Mouse (Mus musculus): Measurements from ENCODE around the gene Ceacam16. TPM values are rescaled to one million over a fixed set of nuclear protein-coding genes. Genes with fewer than 3 reads are reported as not detected.
A peak's percentile ranks its signal among the peaks of the same experiment; 100 is the strongest.

Gene Ceacam16
- polyA plus RNA-seq, 1 experiment from 2014 or later, result not detected

DNA sequence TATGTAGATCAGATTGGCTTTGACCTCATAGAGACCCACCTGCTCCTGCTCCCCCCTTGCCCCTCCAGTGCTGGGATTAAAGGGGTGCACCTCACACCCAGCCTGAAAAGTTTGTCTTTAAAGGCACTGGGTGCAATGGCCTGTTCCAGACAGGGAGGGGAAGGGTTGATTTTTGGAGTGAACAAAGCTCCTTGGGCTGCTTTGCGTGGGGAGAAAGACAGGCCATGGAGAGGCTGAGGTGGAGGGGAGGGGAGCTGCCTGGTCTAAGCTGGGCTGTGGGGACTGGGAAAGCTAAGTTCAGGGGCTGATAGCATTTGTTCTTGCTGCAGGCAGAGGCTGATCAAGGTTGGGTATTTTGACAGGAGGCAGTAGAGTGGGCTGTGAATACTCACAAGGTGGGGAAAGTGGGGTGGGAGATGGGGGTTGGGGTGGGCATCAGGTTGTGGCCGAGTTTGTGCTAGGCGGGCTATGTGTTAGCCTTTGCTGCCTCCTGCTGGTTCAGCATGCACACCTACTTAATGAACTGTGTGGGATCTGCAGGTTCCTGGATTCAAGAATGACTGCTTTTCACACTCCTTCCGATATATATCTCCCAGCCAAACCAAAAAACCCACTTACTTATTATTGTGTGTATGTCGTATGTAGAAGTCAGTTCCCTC is 11.0 kb upstream of the Ceacam16 start:
- Histone ChIP-seq H3K9ac (ENCODE audit: low read length) (no peak overlapping the region), H3K4me1 (ENCODE audit: control insufficient read depth in 2 of 2, insufficient read depth in 2 of 2, low read length in 2 of 2) (peaks cover 3 to 4% of the 10 kb centered on the region in 2 experiments; a peak in 1 of 4 replicates), H3K4me3 (ENCODE audit: control insufficient read depth in 1 of 2, insufficient read depth in 1 of 2, low read depth in 1 of 2, low read length in 2 of 2) (no peak overlapping the region), H3K27me3 (ENCODE audit: control insufficient read depth, insufficient read depth, low read length) (no peaks in the 10 kb centered on the region), H3K36me3 (ENCODE audit: control insufficient read depth, insufficient read depth, low read length) (no peaks in the 10 kb centered on the region), H3K27ac (replicated peaks in 1 of 2; ENCODE audit: control insufficient read depth in 1 of 2, insufficient read depth in 1 of 2, low read depth in 2 of 2, low read length in 2 of 2) (no peak overlapping the region), H3K9me3 (ENCODE audit: control insufficient read depth, low read length) (no peaks in the 10 kb centered on the region), H3K4me2 (ENCODE audit: low read length) (no peak overlapping the region)
- ATAC-seq (ENCODE audit: insufficient number of reproducible peaks, insufficient read depth, low FRiP score, low read depth), result no peak
- 28% methylated on average over 5 of the region's 5 CpGs for WGBS

GRCm38 (mm10) chr7:19871137-19871621 is 10.1 kb upstream of the Ceacam16 start:
- H3K27ac ChIP-seq (replicated peaks in 1 of 2; ENCODE audit: control insufficient read depth in 1 of 2, insufficient read depth in 1 of 2, low read depth in 2 of 2, low read length in 2 of 2), result no peak overlapping the region
- no peaks in the 10 kb centered on the region for H3K36me3 ChIP-seq (ENCODE audit: control insufficient read depth, insufficient read depth, low read length)
- no peaks in the 10 kb centered on the region for H3K9me3 ChIP-seq (ENCODE audit: control insufficient read depth, low read length)
- 51% methylated on average over 10 of the region's 10 CpGs for WGBS
- H3K4me2 ChIP-seq (ENCODE audit: low read length), result no peak overlapping the region
- 0 out of 2 replicates have a peak, but pooled peaks have one; percentile 14 for ATAC-seq (ENCODE audit: insufficient number of reproducible peaks, insufficient read depth, low FRiP score, low read depth)
- no peak overlapping the region for H3K4me3 ChIP-seq (ENCODE audit: control insufficient read depth in 1 of 2, insufficient read depth in 1 of 2, low read depth in 1 of 2, low read length in 2 of 2)
- H3K27me3 ChIP-seq (ENCODE audit: control insufficient read depth, insufficient read depth, low read length), result no peaks in the 10 kb centered on the region
- peaks cover 3 to 4% of the 10 kb centered on the region in 2 experiments; a peak in 1 of 4 replicates for H3K4me1 ChIP-seq (ENCODE audit: control insufficient read depth in 2 of 2, insufficient read depth in 2 of 2, low read length in 2 of 2)
- no peak overlapping the region for H3K9ac ChIP-seq (ENCODE audit: low read length)

GRCm38 (mm10) chr7:19867751-19868399 is 6.8 kb upstream of the Ceacam16 start:
- Histone ChIP-seq H3K36me3 (ENCODE audit: control insufficient read depth, insufficient read depth, low read length) (no peaks in the 10 kb centered on the region), H3K27ac (replicated peaks in 1 of 2; ENCODE audit: control insufficient read depth in 1 of 2, insufficient read depth in 1 of 2, low read depth in 2 of 2, low read length in 2 of 2) (no peak overlapping the region), H3K4me2 (ENCODE audit: low read length) (no peak overlapping the region), H3K9me3 (ENCODE audit: control insufficient read depth, low read length) (no peaks in the 10 kb centered on the region), H3K4me3 (ENCODE audit: control insufficient read depth in 1 of 2, insufficient read depth in 1 of 2, low read depth in 1 of 2, low read length in 2 of 2) (no peak overlapping the region), H3K9ac (ENCODE audit: low read length) (no peak overlapping the region), H3K4me1 (ENCODE audit: control insufficient read depth in 2 of 2, insufficient read depth in 2 of 2, low read length in 2 of 2) (peaks cover 8 to 9% of the 10 kb centered on the region in 2 experiments; a peak in 3 of 4 replicates), H3K27me3 (ENCODE audit: control insufficient read depth, insufficient read depth, low read length) (no peaks in the 10 kb centered on the region)
- WGBS, result 79% methylated on average over 16 of the region's 16 CpGs
- no peak for ATAC-seq (ENCODE audit: insufficient number of reproducible peaks, insufficient read depth, low FRiP score, low read depth)

- ATAC-seq (ENCODE audit: insufficient number of reproducible peaks, insufficient read depth, low FRiP score, low read depth), result no peak
- Histone ChIP-seq H3K27ac (replicated peaks in 1 of 2; ENCODE audit: control insufficient read depth in 1 of 2, insufficient read depth in 1 of 2, low read depth in 2 of 2, low read length in 2 of 2) (no peak overlapping the region), H3K4me3 (ENCODE audit: control insufficient read depth in 1 of 2, insufficient read depth in 1 of 2, low read depth in 1 of 2, low read length in 2 of 2) (no peak overlapping the region), H3K9ac (ENCODE audit: low read length) (no peak overlapping the region), H3K4me1 (ENCODE audit: control insufficient read depth in 2 of 2, insufficient read depth in 2 of 2, low read length in 2 of 2) (peaks cover 6 to 8% of the 10 kb centered on the region in 2 experiments; a peak in 3 of 4 replicates), H3K9me3 (ENCODE audit: control insufficient read depth, low read length) (no peaks in the 10 kb centered on the region), H3K36me3 (ENCODE audit: control insufficient read depth, insufficient read depth, low read length) (no peaks in the 10 kb centered on the region), H3K4me2 (ENCODE audit: low read length) (no peak overlapping the region), H3K27me3 (ENCODE audit: control insufficient read depth, insufficient read depth, low read length) (no peaks in the 10 kb centered on the region)
- 72% methylated on average over 6 of the region's 6 CpGs for WGBS
Measured at GRCm38 (mm10) chr7:19866490-19866889, 5.4 kb upstream of the Ceacam16 start.

DNA sequence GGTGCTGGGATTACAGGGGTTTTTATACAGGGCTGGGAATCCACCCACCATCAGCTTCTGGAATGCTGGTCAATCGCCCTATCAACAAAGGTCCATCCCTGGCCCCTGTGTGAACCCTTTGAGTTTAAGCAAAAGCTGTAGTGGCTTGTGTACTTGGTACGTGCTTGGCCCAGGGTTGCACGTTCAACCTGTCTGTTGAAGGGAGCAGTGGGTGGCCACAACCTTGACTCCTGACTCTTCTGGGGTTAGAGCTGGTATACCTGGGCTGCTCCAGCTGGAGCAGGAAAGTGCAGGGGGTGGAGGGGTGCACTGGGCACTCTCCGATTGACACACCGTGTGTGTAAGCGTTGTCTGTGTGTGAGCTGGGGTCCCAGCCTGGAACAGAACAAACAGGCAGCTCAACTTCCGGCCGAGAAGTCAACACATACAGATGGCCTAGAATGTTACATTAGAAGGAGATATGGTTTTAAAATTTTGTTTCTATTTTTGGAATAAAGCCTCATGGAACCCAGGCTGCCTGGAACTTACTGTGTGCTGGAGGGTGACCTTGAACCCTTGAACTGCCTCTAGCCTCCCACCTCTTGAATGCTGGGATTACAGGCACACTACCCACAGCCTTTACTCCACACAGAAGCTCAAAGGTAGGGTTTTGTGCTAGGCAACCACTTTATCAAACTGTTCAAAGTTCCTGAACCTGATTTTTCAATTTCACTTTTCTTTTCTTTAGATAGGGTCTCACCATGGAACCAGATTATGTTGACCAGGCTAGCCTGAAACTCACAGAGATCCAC is 4.3 kb upstream of the Ceacam16 start:
- ATAC-seq (ENCODE audit: insufficient number of reproducible peaks, insufficient read depth, low FRiP score, low read depth), result no peak
- H3K9me3 ChIP-seq (ENCODE audit: control insufficient read depth, low read length), result no peaks in the 10 kb centered on the region
- H3K27me3 ChIP-seq (ENCODE audit: control insufficient read depth, insufficient read depth, low read length), result no peaks in the 10 kb centered on the region
- WGBS, result 66% methylated on average over 8 of the region's 8 CpGs
- H3K9ac ChIP-seq (ENCODE audit: low read length), result no peak overlapping the region
- no peak overlapping the region for H3K27ac ChIP-seq (replicated peaks in 1 of 2; ENCODE audit: control insufficient read depth in 1 of 2, insufficient read depth in 1 of 2, low read depth in 2 of 2, low read length in 2 of 2)
- H3K36me3 ChIP-seq (ENCODE audit: control insufficient read depth, insufficient read depth, low read length), result no peaks in the 10 kb centered on the region
- no peak overlapping the region for H3K4me3 ChIP-seq (ENCODE audit: control insufficient read depth in 1 of 2, insufficient read depth in 1 of 2, low read depth in 1 of 2, low read length in 2 of 2)
- H3K4me2 ChIP-seq (ENCODE audit: low read length), result no peak overlapping the region
- peaks cover 4 to 5% of the 10 kb centered on the region in 2 experiments; a peak in 3 of 4 replicates for H3K4me1 ChIP-seq (ENCODE audit: control insufficient read depth in 2 of 2, insufficient read depth in 2 of 2, low read length in 2 of 2)

GRCm38 (mm10) chr7:19864241-19864640 is 3.1 kb upstream of the Ceacam16 start:
- 44% methylated on average over 2 of the region's 2 CpGs for WGBS

DNA sequence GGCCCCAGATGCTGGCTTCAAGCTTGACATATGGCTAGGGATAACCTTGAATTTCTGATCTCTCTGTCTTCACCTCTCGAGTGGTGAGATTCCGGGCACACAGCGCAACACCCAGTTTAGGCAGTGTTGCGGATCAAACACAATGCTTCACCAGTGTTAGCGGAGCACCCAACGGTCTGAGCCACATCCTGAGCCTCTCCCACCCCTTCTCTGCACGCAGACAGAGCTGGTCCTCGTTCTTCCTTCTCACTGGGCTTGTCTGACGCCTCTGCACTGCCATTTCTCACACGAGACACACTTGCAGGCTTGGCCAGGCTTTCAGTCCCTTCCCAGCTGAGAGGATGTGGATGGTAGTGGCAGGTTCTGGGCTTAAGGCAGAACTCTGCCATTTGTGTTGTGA is 1.4 kb downstream of the Ceacam16 start:
- 51% methylated on average over 10 of the region's 10 CpGs for WGBS
- H3K9ac ChIP-seq (ENCODE audit: low read length), result no peak overlapping the region
- H3K36me3 ChIP-seq (ENCODE audit: control insufficient read depth, insufficient read depth, low read length), result no peaks in the 10 kb centered on the region
- peaks cover 7% of the 10 kb centered on the region; the same call in 1 of the 2 replicates for H3K27me3 ChIP-seq (ENCODE audit: control insufficient read depth, insufficient read depth, low read length)
- ATAC-seq (ENCODE audit: insufficient number of reproducible peaks, insufficient read depth, low FRiP score, low read depth), result no peak
- H3K9me3 ChIP-seq (ENCODE audit: control insufficient read depth, low read length), result no peaks in the 10 kb centered on the region
- H3K4me3 ChIP-seq (ENCODE audit: control insufficient read depth in 1 of 2, insufficient read depth in 1 of 2, low read depth in 1 of 2, low read length in 2 of 2), result no peak overlapping the region
- no peaks in the 10 kb centered on the region for H3K4me1 ChIP-seq (ENCODE audit: control insufficient read depth in 2 of 2, insufficient read depth in 2 of 2, low read length in 2 of 2)
- H3K27ac ChIP-seq (replicated peaks in 1 of 2; ENCODE audit: control insufficient read depth in 1 of 2, insufficient read depth in 1 of 2, low read depth in 2 of 2, low read length in 2 of 2), result no peak overlapping the region
- no peak overlapping the region for H3K4me2 ChIP-seq (ENCODE audit: low read length)

More at GRCm38 (mm10) chr7:19864241-19864640, 3.1 kb upstream of the Ceacam16 start:
- Histone ChIP-seq H3K27me3 (ENCODE audit: control insufficient read depth, insufficient read depth, low read length) (no peaks in the 10 kb centered on the region), H3K36me3 (ENCODE audit: control insufficient read depth, insufficient read depth, low read length) (no peaks in the 10 kb centered on the region), H3K9ac (ENCODE audit: low read length) (no peak overlapping the region), H3K9me3 (ENCODE audit: control insufficient read depth, low read length) (no peaks in the 10 kb centered on the region), H3K27ac (replicated peaks in 1 of 2; ENCODE audit: control insufficient read depth in 1 of 2, insufficient read depth in 1 of 2, low read depth in 2 of 2, low read length in 2 of 2) (no peak overlapping the region), H3K4me1 (ENCODE audit: control insufficient read depth in 2 of 2, insufficient read depth in 2 of 2, low read length in 2 of 2) (peaks cover 4 to 5% of the 10 kb centered on the region in 2 experiments; a peak in 3 of 4 replicates), H3K4me2 (ENCODE audit: low read length) (no peak overlapping the region), H3K4me3 (ENCODE audit: control insufficient read depth in 1 of 2, insufficient read depth in 1 of 2, low read depth in 1 of 2, low read length in 2 of 2) (no peak overlapping the region)
- ATAC-seq (ENCODE audit: insufficient number of reproducible peaks, insufficient read depth, low FRiP score, low read depth), result no peak
